Mouse (Mus musculus): Measurements from ENCODE around the gene Cadm1. TPM values are rescaled to one million over a fixed set of nuclear protein-coding genes. Genes with fewer than 3 reads are reported as not detected.
A peak's percentile ranks its signal among the peaks of the same experiment; 100 is the strongest.

Cadm1 gene
- polyA plus RNA-seq, 1 experiment = 6.0 TPM

- TF ChIP-seq POLR2A (IDR thresholded peaks at IDR 0.05; ENCODE audit: low read depth, low read length) (no peak), CTCF (conservative IDR thresholded peaks at IDR 0.05; ENCODE audit: insufficient read depth, insufficient read length, low read depth, low read length) (no peak)
- no peak overlapping the region for H3K4me3 ChIP-seq (ENCODE audit: insufficient read depth, low read depth, low read length)
- no peaks in the 10 kb centered on the region for H3K27me3 ChIP-seq (replicated peaks; ENCODE audit: control insufficient read depth, insufficient read depth, low read length)
- H3K27ac ChIP-seq (ENCODE audit: insufficient read depth, low read depth, low read length) = no peak overlapping the region
- WGBS = 62% methylated on average over 6 of the region's 6 CpGs
- H3K4me1 ChIP-seq (ENCODE audit: control insufficient read depth, insufficient read depth, low read length) = no peaks in the 10 kb centered on the region
- DNase-seq = no peak
- H3K36me3 ChIP-seq (ENCODE audit: control insufficient read depth, insufficient read depth, low read length) = no peaks in the 10 kb centered on the region
These were observed 51.8 kb downstream of the Cadm1 start for GRCm38 (mm10) chr9:47581576-47582365.

- no peaks in the 10 kb centered on the region for H3K36me3 ChIP-seq (ENCODE audit: control insufficient read depth, insufficient read depth, low read length)
- H3K27me3 ChIP-seq (replicated peaks; ENCODE audit: control insufficient read depth, insufficient read depth, low read length) = no peaks in the 10 kb centered on the region
- no peak overlapping the region for H3K4me3 ChIP-seq (ENCODE audit: insufficient read depth, low read depth, low read length)
- WGBS = 77% methylated on average over 4 of the region's 4 CpGs
- TF ChIP-seq CTCF (conservative IDR thresholded peaks at IDR 0.05; ENCODE audit: insufficient read depth, insufficient read length, low read depth, low read length) (no peak), POLR2A (IDR thresholded peaks at IDR 0.05; ENCODE audit: low read depth, low read length) (no peak)
- DNase-seq = no peak
- no peak overlapping the region for H3K27ac ChIP-seq (ENCODE audit: insufficient read depth, low read depth, low read length)
- H3K4me1 ChIP-seq (ENCODE audit: control insufficient read depth, insufficient read depth, low read length) = no peaks in the 10 kb centered on the region
These were observed 53.3 kb downstream of the Cadm1 start for GRCm38 (mm10) chr9:47583241-47583640.

GRCm38 (mm10) chr9:47586176-47586575 is 56.2 kb downstream of the Cadm1 start:
- WGBS = 82% methylated on average over 5 of the region's 5 CpGs
- DNase-seq = no peak
- H3K4me3 ChIP-seq (ENCODE audit: insufficient read depth, low read depth, low read length) = no peak overlapping the region
- H3K36me3 ChIP-seq (ENCODE audit: control insufficient read depth, insufficient read depth, low read length) = no peaks in the 10 kb centered on the region
- no peaks in the 10 kb centered on the region for H3K4me1 ChIP-seq (ENCODE audit: control insufficient read depth, insufficient read depth, low read length)
- no peak overlapping the region for H3K27ac ChIP-seq (ENCODE audit: insufficient read depth, low read depth, low read length)
- TF ChIP-seq CTCF (conservative IDR thresholded peaks at IDR 0.05; ENCODE audit: insufficient read depth, insufficient read length, low read depth, low read length) = no peak
- TF ChIP-seq POLR2A (IDR thresholded peaks at IDR 0.05; ENCODE audit: low read depth, low read length) = no peak
- H3K27me3 ChIP-seq (replicated peaks; ENCODE audit: control insufficient read depth, insufficient read depth, low read length) = no peaks in the 10 kb centered on the region

GRCm38 (mm10) chr9:47586839-47587238 is 56.9 kb downstream of the Cadm1 start:
- H3K27me3 ChIP-seq (replicated peaks; ENCODE audit: control insufficient read depth, insufficient read depth, low read length) = no peaks in the 10 kb centered on the region
- H3K4me3 ChIP-seq (ENCODE audit: insufficient read depth, low read depth, low read length) = no peak overlapping the region
- no peaks in the 10 kb centered on the region for H3K4me1 ChIP-seq (ENCODE audit: control insufficient read depth, insufficient read depth, low read length)
- no peak overlapping the region for H3K27ac ChIP-seq (ENCODE audit: insufficient read depth, low read depth, low read length)
- TF ChIP-seq POLR2A (IDR thresholded peaks at IDR 0.05; ENCODE audit: low read depth, low read length) (no peak), CTCF (conservative IDR thresholded peaks at IDR 0.05; ENCODE audit: insufficient read depth, insufficient read length, low read depth, low read length) (no peak)
- 91% methylated on average over 8 of the region's 8 CpGs for WGBS
- H3K36me3 ChIP-seq (ENCODE audit: control insufficient read depth, insufficient read depth, low read length) = no peaks in the 10 kb centered on the region
- DNase-seq = no peak

GRCm38 (mm10) chr9:47587577-47588194 is 57.7 kb downstream of the Cadm1 start:
- no peaks in the 10 kb centered on the region for H3K36me3 ChIP-seq (ENCODE audit: control insufficient read depth, insufficient read depth, low read length)
- 57% methylated on average over 7 of the region's 7 CpGs for WGBS
- no peaks in the 10 kb centered on the region for H3K4me1 ChIP-seq (ENCODE audit: control insufficient read depth, insufficient read depth, low read length)
- H3K27me3 ChIP-seq (replicated peaks; ENCODE audit: control insufficient read depth, insufficient read depth, low read length) = no peaks in the 10 kb centered on the region
- DNase-seq = peak; percentile 53
- no peak overlapping the region for H3K4me3 ChIP-seq (ENCODE audit: insufficient read depth, low read depth, low read length)
- TF ChIP-seq CTCF (conservative IDR thresholded peaks at IDR 0.05; ENCODE audit: insufficient read depth, insufficient read length, low read depth, low read length) (peak; percentile 51), POLR2A (IDR thresholded peaks at IDR 0.05; ENCODE audit: low read depth, low read length) (no peak)
- H3K27ac ChIP-seq (ENCODE audit: insufficient read depth, low read depth, low read length) = no peak overlapping the region

- no peaks in the 10 kb centered on the region for H3K27me3 ChIP-seq (replicated peaks; ENCODE audit: control insufficient read depth, insufficient read depth, low read length)
- no peak for TF ChIP-seq POLR2A (IDR thresholded peaks at IDR 0.05; ENCODE audit: low read depth, low read length)
- no peak for TF ChIP-seq CTCF (conservative IDR thresholded peaks at IDR 0.05; ENCODE audit: insufficient read depth, insufficient read length, low read depth, low read length)
- no peaks in the 10 kb centered on the region for H3K4me1 ChIP-seq (ENCODE audit: control insufficient read depth, insufficient read depth, low read length)
- H3K4me3 ChIP-seq (ENCODE audit: insufficient read depth, low read depth, low read length) = no peak overlapping the region
- WGBS = 39% methylated on average over 5 of the region's 5 CpGs
- no peaks in the 10 kb centered on the region for H3K36me3 ChIP-seq (ENCODE audit: control insufficient read depth, insufficient read depth, low read length)
- H3K27ac ChIP-seq (ENCODE audit: insufficient read depth, low read depth, low read length) = no peak overlapping the region
- DNase-seq = peak; percentile 17
These were observed 59.9 kb downstream of the Cadm1 start for GRCm38 (mm10) chr9:47589832-47590231.

GRCm38 (mm10) chr9:47601541-47601940 is 71.6 kb downstream of the Cadm1 start:
- no peak for DNase-seq

More at GRCm38 (mm10) chr9:47601541-47601940, 71.6 kb downstream of the Cadm1 start:
- 56% methylated on average over 11 of the region's 11 CpGs for WGBS
- TF ChIP-seq CTCF (conservative IDR thresholded peaks at IDR 0.05; ENCODE audit: insufficient read depth, insufficient read length, low read depth, low read length) (no peak), POLR2A (IDR thresholded peaks at IDR 0.05; ENCODE audit: low read depth, low read length) (no peak)
- Histone ChIP-seq H3K36me3 (ENCODE audit: control insufficient read depth, insufficient read depth, low read length) (no peaks in the 10 kb centered on the region), H3K27me3 (replicated peaks; ENCODE audit: control insufficient read depth, insufficient read depth, low read length) (no peaks in the 10 kb centered on the region), H3K4me1 (ENCODE audit: control insufficient read depth, insufficient read depth, low read length) (no peaks in the 10 kb centered on the region), H3K4me3 (ENCODE audit: insufficient read depth, low read depth, low read length) (no peak overlapping the region), H3K27ac (ENCODE audit: insufficient read depth, low read depth, low read length) (no peak overlapping the region)

Measured in kidney, adult 2 months (tissue).